Mouse (Mus musculus): ENCODE measurements at regions not wholly inside any gene's neighbourhood (a gene's known extent, or its start where the extent isn't known, plus 50 kb on each side); places are given as distances from the start of the nearest gene placed in this dataset.

DNA sequence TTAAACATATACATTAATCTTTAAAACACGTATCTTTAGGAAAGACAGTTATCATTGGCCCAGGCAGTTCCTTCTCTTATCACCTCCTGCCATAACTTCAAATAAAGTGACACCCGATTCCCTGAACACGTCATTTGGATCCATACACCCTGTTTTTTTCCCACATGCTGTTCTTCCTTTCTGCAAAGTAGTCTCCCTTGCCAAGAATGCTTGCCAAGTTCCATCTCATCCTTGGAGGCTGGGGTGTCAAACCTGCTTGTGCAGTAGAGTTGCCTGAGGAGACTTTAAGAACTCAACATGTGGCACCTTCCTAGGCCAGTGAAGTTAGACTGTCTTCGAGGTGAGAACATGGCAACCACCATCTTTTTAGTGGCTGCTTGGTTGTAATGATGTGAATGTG lies 73.2 kb upstream of the Pard3b start:
- Histone ChIP-seq H3K9me3 (no peaks in the 10 kb centered on the region), H3K4me2 (no peak overlapping the region), H3K27ac (no peak overlapping the region), H3K4me3 (no peak overlapping the region), H3K9ac (no peak overlapping the region), H3K27me3 (no peaks in the 10 kb centered on the region), H3K36me3 (no peaks in the 10 kb centered on the region), H3K4me1 (no peaks in the 10 kb centered on the region)
- no peak for ATAC-seq (ENCODE audit: borderline replicate concordance, extremely low read depth, low FRiP score, low TSS enrichment)
- 62% methylated on average over 4 of the region's 4 CpGs for WGBS

GRCm38 (mm10) chr1:61574276-61574675 lies 64.3 kb upstream of the Pard3b start:
- H3K36me3 ChIP-seq, result no peaks in the 10 kb centered on the region
- H3K9me3 ChIP-seq, result no peaks in the 10 kb centered on the region
- H3K4me2 ChIP-seq, result no peak overlapping the region
- no peak overlapping the region for H3K4me3 ChIP-seq
- no peak for ATAC-seq (ENCODE audit: borderline replicate concordance, extremely low read depth, low FRiP score, low TSS enrichment)
- H3K27me3 ChIP-seq, result no peaks in the 10 kb centered on the region
- H3K4me1 ChIP-seq, result no peaks in the 10 kb centered on the region
- WGBS, result 80% methylated on average over 2 of the region's 2 CpGs
- no peak overlapping the region for H3K9ac ChIP-seq
- H3K27ac ChIP-seq, result no peak overlapping the region

DNA sequence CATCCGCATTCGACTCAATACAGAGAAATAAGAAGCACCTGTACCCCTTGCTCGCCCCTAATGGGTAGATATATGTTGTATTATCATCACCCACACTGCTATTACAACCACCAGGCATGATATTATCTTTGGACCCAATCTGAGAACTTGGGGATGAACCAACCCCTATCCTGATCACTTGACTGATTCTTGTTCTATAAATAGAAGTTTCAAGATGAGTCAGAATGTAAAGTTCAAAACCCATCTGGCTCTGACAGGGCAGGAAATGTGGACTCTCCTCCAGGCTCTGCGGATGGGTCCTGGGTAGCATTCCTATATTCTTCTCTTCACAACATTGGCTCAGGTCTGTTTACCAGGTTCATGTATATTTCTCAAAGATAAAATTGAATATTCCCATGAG lies 61.9 kb upstream of the Pard3b start:
- WGBS, result 79% methylated on average over 4 of the region's 4 CpGs
- no peaks in the 10 kb centered on the region for H3K4me1 ChIP-seq
- no peak overlapping the region for H3K4me2 ChIP-seq
- H3K9ac ChIP-seq, result no peak overlapping the region
- H3K4me3 ChIP-seq, result no peak overlapping the region
- no peaks in the 10 kb centered on the region for H3K36me3 ChIP-seq
- no peak for ATAC-seq (ENCODE audit: borderline replicate concordance, extremely low read depth, low FRiP score, low TSS enrichment)
- H3K27me3 ChIP-seq, result no peaks in the 10 kb centered on the region
- no peaks in the 10 kb centered on the region for H3K9me3 ChIP-seq
- H3K27ac ChIP-seq, result no peak overlapping the region

DNA sequence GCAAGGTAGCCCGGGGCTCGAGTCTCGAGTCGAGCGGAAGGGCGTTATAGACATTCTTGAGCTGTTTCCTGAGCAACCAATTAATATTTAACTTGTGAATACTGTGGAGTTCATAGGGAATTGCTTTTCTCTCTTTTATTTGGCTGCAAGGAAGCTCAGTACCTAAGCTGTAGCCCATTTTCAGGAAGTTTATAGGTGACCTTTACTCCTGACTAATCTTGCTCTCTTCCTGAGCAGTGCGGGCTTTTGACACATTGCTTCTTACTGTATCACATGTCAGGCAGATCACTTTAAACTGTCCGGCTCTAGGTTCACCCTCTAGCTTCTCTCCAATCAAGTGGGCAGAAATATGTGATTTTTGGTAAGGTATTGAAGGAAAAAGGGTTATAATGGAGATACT lies 51.4 kb upstream of the Pard3b start:
- no peaks in the 10 kb centered on the region for H3K36me3 ChIP-seq
- no peak overlapping the region for H3K27ac ChIP-seq
- H3K4me1 ChIP-seq, result no peaks in the 10 kb centered on the region
- no peak overlapping the region for H3K4me3 ChIP-seq
- H3K9ac ChIP-seq, result no peak overlapping the region
- H3K27me3 ChIP-seq, result no peaks in the 10 kb centered on the region
- no peak overlapping the region for H3K4me2 ChIP-seq
- no peak for ATAC-seq (ENCODE audit: borderline replicate concordance, extremely low read depth, low FRiP score, low TSS enrichment)
- no peaks in the 10 kb centered on the region for H3K9me3 ChIP-seq
- WGBS, result 64% methylated on average over 8 of the region's 8 CpGs

All from lung, embryonic 15.5 days (tissue).